Mouse (Mus musculus): ENCODE measurements around the gene Ptgr2. TPM values are rescaled to one million over a fixed set of nuclear protein-coding genes. Genes with fewer than 3 reads are reported as not detected.
"Not testable (repeated sequence)": the region's sequence is repeated elsewhere in the genome, so short reads cannot be mapped to it uniquely, and the experiment has no call there.

Ptgr2 gene
- polyA plus RNA-seq, 1 experiment from 2014 or later, result 29.1 TPM

GRCm38 (mm10) chr12:84336963-84337625 is 52.1 kb downstream of the Ptgr2 start:
- Histone ChIP-seq H3K36me3 (ENCODE audit: control insufficient read depth, insufficient read depth, low read length) (peaks cover 49% of the 10 kb centered on the region), H3K27ac (ENCODE audit: low read length) (no peak overlapping the region), H3K9me3 (ENCODE audit: control insufficient read depth, low read length) (no peaks in the 10 kb centered on the region), H3K4me2 (ENCODE audit: low read depth, low read length) (no peak overlapping the region), H3K4me1 (replicated peaks; ENCODE audit: control insufficient read depth, insufficient read depth, low read length) (no peaks in the 10 kb centered on the region), H3K27me3 (ENCODE audit: control insufficient read depth, insufficient read depth, low read depth, low read length) (no peaks in the 10 kb centered on the region), H3K9ac (ENCODE audit: low read length) (no peak overlapping the region), H3K4me3 (ENCODE audit: low read length) (no peak overlapping the region)
- WGBS, result 88% methylated on average over 11 of the region's 11 CpGs
- ATAC-seq (ENCODE audit: low read depth), result no peak

- Histone ChIP-seq H3K27me3 (ENCODE audit: control insufficient read depth, insufficient read depth, low read depth, low read length) (no peaks in the 10 kb centered on the region), H3K36me3 (ENCODE audit: control insufficient read depth, insufficient read depth, low read length) (peaks cover 22% of the 10 kb centered on the region), H3K9me3 (ENCODE audit: control insufficient read depth, low read length) (no peaks in the 10 kb centered on the region), H3K4me3 (ENCODE audit: low read length) (no peak overlapping the region), H3K27ac (ENCODE audit: low read length) (no peak overlapping the region), H3K9ac (ENCODE audit: low read length) (no peak overlapping the region), H3K4me2 (ENCODE audit: low read depth, low read length) (no peak overlapping the region), H3K4me1 (replicated peaks; ENCODE audit: control insufficient read depth, insufficient read depth, low read length) (no peaks in the 10 kb centered on the region)
- ATAC-seq (ENCODE audit: low read depth), result peak; percentile 23; the same call in 1 of the 2 replicates
- WGBS, result 46% methylated on average over 2 of the region's 2 CpGs
Measured at GRCm38 (mm10) chr12:84347192-84347591, 62.2 kb downstream of the Ptgr2 start.

DNA sequence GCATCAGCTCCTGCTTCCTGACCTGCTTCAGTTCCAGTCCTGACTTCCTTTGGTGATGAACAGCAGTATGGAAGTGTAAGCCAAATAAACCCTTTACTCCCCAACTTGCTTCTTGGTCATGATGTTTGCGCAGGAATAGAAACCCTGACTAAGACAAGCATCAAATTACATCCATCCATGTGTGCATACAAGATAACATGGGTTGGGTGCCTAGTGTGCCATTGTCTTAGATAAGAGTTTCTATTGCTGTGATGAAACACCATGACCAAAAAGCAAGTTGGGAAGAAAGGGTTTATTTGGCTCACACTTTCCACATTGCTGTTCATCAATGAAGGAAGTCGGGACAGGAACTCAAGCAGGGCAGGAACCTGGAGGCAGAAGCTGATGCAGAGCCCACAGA is 73.7 kb downstream of the Ptgr2 start:
- not testable (repeated sequence) for ATAC-seq (ENCODE audit: low read depth); H3K9ac ChIP-seq (ENCODE audit: low read length); H3K4me3 ChIP-seq (ENCODE audit: low read length); H3K27me3 ChIP-seq (ENCODE audit: control insufficient read depth, insufficient read depth, low read depth, low read length); H3K9me3 ChIP-seq (ENCODE audit: control insufficient read depth, low read length); H3K36me3 ChIP-seq (ENCODE audit: control insufficient read depth, insufficient read depth, low read length); H3K27ac ChIP-seq (ENCODE audit: low read length); H3K4me2 ChIP-seq (ENCODE audit: low read depth, low read length)
- peaks cover 10% of the 10 kb centered on the region for H3K4me1 ChIP-seq (replicated peaks; ENCODE audit: control insufficient read depth, insufficient read depth, low read length)
- WGBS, result 75% methylated on average over 2 of the region's 2 CpGs

- Histone ChIP-seq H3K27me3 (ENCODE audit: control insufficient read depth, insufficient read depth, low read depth, low read length) (no peaks in the 10 kb centered on the region), H3K9ac (ENCODE audit: low read length) (peak within 1 kb of the TSS; percentile 96), H3K36me3 (ENCODE audit: control insufficient read depth, insufficient read depth, low read length) (no peaks in the 10 kb centered on the region), H3K4me2 (ENCODE audit: low read depth, low read length) (peak within 1 kb of the TSS; percentile 83), H3K9me3 (ENCODE audit: control insufficient read depth, low read length) (no peaks in the 10 kb centered on the region), H3K4me1 (replicated peaks; ENCODE audit: control insufficient read depth, insufficient read depth, low read length) (peaks cover 10% of the 10 kb centered on the region), H3K4me3 (ENCODE audit: low read length) (peak within 1 kb of the TSS; percentile 100), H3K27ac (ENCODE audit: low read length) (peak within 1 kb of the TSS; percentile 61)
- under 1% methylated on average over 51 of the region's 51 CpGs for WGBS
- ATAC-seq (ENCODE audit: low read depth), result peak; percentile 99
Measured at GRCm38 (mm10) chr12:84361555-84362489, 76.8 kb downstream of the Ptgr2 start, which contains the start of the genes Coq6 and Fam161b. Coq6 (plus strand) TSS chr12:84361657. Fam161b (minus strand) TSS chr12:84361833.

- Histone ChIP-seq H3K9me3 (ENCODE audit: control insufficient read depth, low read length) (no peaks in the 10 kb centered on the region), H3K4me2 (ENCODE audit: low read depth, low read length) (peak overlapping the region; percentile 83), H3K36me3 (ENCODE audit: control insufficient read depth, insufficient read depth, low read length) (peaks cover 6% of the 10 kb centered on the region), H3K4me1 (replicated peaks; ENCODE audit: control insufficient read depth, insufficient read depth, low read length) (peaks cover 10% of the 10 kb centered on the region), H3K27ac (ENCODE audit: low read length) (no peak overlapping the region), H3K9ac (ENCODE audit: low read length) (no peak overlapping the region), H3K4me3 (ENCODE audit: low read length) (peak overlapping the region; percentile 100), H3K27me3 (ENCODE audit: control insufficient read depth, insufficient read depth, low read depth, low read length) (no peaks in the 10 kb centered on the region)
- 23% methylated on average over 2 of the region's 2 CpGs for WGBS
- no peak for ATAC-seq (ENCODE audit: low read depth)
Measured at GRCm38 (mm10) chr12:84362872-84363271, 77.8 kb downstream of the Ptgr2 start.

DNA sequence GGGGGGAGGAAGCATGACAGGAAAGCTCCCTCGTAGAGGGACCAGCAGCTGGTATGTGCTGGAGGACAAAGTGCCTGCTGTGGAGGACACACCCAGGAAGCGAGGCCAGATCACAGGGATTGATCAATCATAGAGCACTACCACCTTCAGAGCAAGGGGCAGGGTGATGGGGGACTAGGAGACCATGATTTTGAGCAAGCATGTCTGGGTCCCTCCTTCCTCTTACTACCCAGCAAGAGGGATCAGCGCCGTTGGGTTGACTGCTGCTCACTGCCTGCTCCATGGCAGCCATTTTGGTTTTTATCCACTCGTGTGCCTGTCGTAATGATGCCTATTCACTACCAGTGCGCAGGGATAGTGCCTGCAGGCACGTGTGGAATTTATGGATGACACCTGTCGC is 79.3 kb downstream of the Ptgr2 start:
- Histone ChIP-seq H3K4me1 (replicated peaks; ENCODE audit: control insufficient read depth, insufficient read depth, low read length) (peaks cover 10% of the 10 kb centered on the region), H3K4me2 (ENCODE audit: low read depth, low read length) (no peak overlapping the region), H3K9me3 (ENCODE audit: control insufficient read depth, low read length) (no peaks in the 10 kb centered on the region), H3K9ac (ENCODE audit: low read length) (no peak overlapping the region), H3K27ac (ENCODE audit: low read length) (no peak overlapping the region), H3K36me3 (ENCODE audit: control insufficient read depth, insufficient read depth, low read length) (peaks cover 17% of the 10 kb centered on the region), H3K4me3 (ENCODE audit: low read length) (no peak overlapping the region), H3K27me3 (ENCODE audit: control insufficient read depth, insufficient read depth, low read depth, low read length) (no peaks in the 10 kb centered on the region)
- ATAC-seq (ENCODE audit: low read depth), result no peak
- 70% methylated on average over 9 of the region's 9 CpGs for WGBS

DNA sequence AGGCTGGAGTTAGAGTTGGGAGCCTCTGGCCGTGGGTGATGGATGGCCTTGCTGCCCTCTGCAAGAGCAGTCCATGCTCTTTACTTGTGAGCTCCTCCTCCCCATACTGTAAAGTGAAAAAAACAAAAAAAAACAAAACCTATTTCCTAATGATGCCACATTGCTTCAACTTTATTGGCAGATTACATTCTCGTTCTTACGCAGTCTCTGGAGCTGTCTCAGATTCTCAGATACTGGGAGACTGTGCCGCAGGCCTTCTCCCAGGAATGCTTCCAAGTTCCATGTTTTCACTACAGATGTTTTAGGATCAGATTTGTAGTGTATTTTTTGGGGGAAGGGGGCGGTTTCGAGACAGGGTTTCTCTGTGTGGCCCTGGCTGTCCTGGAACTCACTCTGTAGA is 80.1 kb downstream of the Ptgr2 start:
- Histone ChIP-seq H3K27ac (ENCODE audit: low read length) (no peak overlapping the region), H3K4me2 (ENCODE audit: low read depth, low read length) (no peak overlapping the region), H3K4me1 (replicated peaks; ENCODE audit: control insufficient read depth, insufficient read depth, low read length) (peaks cover 10% of the 10 kb centered on the region), H3K27me3 (ENCODE audit: control insufficient read depth, insufficient read depth, low read depth, low read length) (no peaks in the 10 kb centered on the region), H3K9ac (ENCODE audit: low read length) (no peak overlapping the region), H3K36me3 (ENCODE audit: control insufficient read depth, insufficient read depth, low read length) (peaks cover 20% of the 10 kb centered on the region), H3K4me3 (ENCODE audit: low read length) (no peak overlapping the region), H3K9me3 (ENCODE audit: control insufficient read depth, low read length) (no peaks in the 10 kb centered on the region)
- 91% methylated on average over 6 of the region's 6 CpGs for WGBS
- no peak for ATAC-seq (ENCODE audit: low read depth)
